Mouse (Mus musculus): ENCODE results near the gene Tmem91.

The Tmem91 gene

DNA sequence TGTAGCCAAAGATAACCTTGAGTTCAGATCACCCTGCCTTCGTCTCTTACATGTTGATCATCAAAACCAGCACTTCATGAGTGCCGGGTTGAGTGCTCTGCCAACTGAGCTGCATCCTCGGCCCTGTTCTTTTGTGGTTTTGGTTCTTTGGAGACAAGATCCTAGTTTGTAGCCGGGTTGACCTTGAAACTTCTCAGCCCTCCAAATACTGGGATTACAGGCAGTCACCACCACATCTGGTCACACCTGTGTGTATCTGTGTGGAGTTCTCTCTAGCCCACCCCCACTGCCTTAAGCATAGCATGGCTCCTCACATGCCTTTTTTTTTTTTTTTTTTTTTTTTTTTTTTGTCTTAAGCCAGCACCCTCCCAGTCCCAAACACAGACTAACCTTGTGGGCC is 4.9 kb downstream of the Tmem91 start:
- no peak for DNase-seq (ENCODE audit: low spot score in 2 of 2)

DNA sequence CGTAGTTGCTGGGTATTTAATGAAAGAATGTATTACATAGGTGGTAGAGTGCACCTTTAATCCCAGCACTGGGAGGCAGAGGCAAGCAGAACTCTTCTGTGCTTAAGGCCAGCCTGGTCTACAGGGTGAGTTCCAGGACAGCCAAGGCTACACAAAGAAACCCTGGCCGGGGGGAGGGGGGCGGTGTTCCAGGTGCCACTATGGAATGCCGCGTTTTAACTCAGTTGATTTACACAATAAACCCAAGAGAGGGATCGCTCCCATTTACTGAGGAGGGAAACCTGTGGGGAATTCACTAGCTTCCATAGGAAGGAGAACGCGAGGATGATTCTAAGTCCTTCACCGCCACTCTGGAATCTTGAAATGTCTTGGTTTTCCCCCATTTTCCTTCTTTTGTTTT is 5.3 kb downstream of the Tmem91 start:
- DNase-seq (ENCODE audit: low spot score in 2 of 2), result no peak

DNA sequence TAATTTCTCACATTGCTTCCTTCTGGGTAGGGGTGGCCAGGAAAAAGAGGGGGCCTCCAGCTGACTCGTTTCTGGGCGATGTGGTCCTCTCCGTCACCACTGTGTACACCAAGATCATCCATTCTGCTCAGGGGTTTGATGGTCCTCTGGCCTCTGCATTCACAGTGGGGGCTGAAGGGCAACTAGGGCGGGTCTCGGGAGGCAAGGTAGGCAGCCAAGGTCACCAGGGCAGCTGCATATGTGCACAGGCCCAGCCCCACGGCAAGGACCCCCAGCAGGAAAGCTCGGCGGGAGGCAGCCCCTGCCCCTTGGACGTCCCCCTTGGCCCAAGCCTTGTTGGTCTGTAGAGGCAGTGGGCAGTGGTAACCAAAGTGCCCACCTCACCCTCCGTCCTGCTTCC is 5.8 kb downstream of the Tmem91 start:
- DNase-seq (ENCODE audit: low spot score in 2 of 2), result no peak

DNA sequence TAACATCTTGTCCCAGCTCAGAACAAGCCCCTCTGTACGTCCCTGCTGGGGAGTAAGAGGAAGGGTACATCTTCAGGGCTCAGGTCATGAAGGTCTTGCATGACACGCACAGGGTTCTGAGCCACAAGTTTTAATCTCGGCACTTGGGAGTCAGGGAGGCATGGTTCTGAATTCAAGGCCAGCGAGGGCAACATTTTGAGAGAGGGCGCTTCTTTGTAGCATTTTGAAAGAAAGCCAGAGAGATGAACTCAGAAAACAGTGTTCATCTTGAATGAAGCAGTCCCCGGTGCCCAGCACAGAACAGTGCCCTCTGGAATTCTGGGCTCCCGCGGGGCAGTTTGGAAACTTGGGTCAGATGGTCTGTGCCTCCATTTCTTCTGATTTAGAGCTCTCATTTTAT is 8.6 kb downstream of the Tmem91 start:
- DNase-seq (ENCODE audit: low spot score in 2 of 2), result no peak

DNA sequence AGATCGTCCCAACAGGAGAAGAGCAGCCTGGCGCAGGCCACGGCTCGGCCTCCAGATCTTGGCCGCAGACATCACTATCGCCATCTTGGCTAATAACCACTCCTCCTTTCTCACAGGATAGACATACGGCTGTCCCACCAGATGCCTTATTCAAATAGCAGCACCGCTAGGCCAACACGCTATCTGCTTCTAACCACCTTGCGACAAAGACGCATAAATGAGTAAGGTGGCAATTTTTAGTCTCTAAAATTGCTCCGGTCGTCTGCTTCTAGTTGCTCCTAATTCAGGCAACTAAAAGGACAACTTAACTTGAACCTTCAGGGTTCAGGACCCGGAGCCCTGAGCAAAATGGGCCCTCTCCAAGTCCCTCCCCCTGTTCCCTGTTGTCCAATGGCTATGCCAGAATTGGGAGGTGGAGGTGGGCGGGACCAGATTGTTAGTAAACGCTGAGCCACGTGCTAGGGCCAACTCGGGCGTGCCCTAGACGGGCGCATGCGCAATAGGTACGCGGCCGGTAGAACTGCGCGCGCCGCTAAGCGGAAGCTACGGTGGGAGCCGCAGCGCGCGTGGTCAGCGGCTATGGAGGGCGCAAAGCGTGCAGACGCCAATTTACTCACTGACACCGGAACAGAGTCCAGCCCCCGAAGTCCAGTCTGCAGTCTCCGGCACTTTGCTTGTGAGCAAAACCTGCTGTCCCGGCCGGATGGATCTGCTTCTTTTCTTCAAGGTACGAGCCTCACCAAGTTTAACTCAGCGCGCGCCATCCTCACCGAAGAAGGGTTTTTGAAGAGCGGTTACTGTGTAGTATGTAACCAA is 16.1 kb downstream of the Tmem91 start, which contains the start of the genes Bckdha and Exosc5:
TSS of gene Bckdha (minus strand) at position 325 of the 816 bp plus-strand sequence.
TSS of gene Exosc5 (plus strand) at position 508 of the 816 bp plus-strand sequence.
- peak; percentile 99 to 100 for DNase-seq (ENCODE audit: low spot score in 2 of 2)

DNA sequence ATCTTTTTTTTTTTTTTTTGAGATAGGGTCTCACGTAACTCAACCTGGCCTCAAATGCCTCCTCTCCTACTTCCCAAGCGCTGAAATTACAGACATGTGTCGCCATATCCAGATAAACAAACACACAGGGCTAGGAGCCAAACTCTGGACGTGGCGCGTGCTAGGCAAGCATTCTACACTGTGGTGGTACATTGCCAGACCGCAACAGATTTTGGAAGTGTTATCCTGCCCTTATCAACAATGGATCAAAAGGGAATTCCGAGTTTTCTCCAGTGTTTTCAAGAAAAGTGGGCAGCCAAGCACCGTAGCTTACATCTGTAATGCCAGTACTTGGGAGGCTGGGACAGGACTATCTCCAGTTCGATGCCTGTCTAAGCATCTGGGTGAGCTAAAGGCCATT is 17.2 kb downstream of the Tmem91 start:
- no peak for DNase-seq (ENCODE audit: low spot score in 2 of 2)

DNA sequence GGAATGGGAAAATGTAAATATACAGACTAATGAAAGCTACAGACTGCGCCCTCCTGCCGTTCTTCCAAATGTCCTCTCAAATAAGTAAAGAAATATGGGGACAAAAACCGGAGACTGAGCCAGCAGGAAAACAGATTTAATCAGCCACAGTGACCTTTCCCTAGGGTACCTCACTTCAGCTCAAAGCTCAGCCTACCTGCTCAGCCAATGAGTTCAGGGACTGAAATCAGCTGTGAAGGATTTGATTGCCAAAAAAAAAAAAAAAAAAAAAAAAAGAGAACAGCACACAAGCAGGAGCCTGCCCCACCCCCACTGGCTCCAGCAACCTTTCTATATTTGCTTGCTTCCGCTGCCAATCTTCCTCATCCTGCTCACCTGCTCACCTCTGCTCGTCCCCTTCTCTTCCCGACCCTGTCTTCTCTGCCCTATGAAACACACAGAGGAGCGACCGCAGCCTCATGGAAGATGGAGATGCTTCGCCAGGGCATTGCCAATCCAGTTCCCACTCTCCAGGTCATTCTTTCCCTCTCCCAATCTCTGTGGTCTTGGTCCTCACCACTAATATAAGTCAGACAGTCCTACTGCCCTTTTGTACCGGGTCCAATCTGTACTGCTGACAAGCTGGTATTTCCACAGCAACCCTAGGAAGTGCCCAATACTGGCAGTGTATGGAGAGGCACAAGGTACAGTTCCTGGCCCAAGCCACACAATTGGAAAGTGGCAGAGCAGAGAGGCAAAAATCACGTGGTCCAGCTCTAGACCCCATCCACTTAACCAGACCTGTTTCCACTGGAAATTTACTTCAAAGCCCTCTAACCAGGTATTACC is 19.2 kb downstream of the Tmem91 start:
- DNase-seq (ENCODE audit: low spot score in 2 of 2), result no peak

DNA sequence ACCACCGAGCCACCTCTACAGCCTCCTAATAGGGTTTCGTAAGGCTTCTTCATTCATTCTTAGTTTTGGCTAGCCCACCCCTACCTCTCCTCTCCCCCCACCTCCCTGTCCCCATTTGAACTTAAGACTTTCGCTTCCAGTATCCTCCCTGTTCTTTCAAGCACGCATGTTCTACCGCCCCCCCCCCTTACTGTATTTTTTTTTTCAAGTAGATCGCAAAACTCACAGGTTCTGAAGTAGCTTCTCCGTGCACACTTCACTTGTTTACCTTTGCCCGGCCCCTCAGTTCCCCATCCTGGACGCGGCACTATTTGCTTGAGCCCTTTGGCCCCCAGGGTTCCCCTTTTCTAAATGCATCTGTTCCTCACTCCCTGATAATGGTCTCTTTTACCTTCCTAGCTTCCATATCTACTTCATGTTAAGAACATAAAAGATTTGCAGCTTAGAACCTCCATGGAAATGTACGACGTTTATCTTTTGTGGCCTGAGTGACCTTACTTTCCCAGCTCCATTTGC is 22.7 kb downstream of the Tmem91 start:
- DNase-seq (ENCODE audit: low spot score in 2 of 2), result no peak

DNA sequence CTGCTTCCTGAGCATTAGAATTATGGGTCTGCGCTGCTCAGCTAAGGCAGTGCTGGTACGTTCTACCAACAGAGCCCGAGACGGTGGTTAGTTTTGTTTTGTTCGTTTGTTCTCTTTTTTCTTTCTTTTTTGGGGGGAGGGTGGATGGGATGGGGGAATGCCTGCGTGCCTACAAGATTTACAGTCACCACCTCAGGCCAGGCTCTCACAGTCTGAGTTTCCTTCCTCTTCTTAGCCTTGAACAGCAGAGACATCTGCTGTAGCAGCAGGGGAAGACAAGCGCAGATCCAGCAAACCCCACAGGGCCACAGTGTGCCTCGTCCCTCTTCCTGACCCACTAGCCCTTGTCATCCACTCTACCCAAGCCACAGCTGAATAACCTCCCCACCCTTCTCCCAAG is 23.7 kb downstream of the Tmem91 start:
- no peak for DNase-seq (ENCODE audit: low spot score in 2 of 2)

DNA sequence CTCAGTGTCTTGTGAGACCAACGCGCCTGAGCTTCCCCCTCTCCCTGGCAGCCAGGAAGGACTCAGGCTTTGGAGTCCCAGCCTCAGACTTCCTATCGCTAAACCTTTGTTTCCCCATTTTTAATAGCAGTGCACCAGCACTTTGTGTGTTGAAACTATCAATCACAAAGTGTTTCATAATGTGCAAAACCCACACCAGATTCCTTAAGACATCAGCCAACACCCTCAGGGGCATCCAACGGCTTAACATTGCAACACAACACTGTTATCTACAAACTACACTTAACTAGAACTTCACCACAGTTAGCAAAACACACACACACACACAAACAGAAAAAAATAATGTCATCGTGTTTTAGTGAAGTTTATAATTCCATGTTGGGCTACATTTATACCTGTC is 25.1 kb downstream of the Tmem91 start:
- no peak for DNase-seq (ENCODE audit: low spot score in 2 of 2)

DNA sequence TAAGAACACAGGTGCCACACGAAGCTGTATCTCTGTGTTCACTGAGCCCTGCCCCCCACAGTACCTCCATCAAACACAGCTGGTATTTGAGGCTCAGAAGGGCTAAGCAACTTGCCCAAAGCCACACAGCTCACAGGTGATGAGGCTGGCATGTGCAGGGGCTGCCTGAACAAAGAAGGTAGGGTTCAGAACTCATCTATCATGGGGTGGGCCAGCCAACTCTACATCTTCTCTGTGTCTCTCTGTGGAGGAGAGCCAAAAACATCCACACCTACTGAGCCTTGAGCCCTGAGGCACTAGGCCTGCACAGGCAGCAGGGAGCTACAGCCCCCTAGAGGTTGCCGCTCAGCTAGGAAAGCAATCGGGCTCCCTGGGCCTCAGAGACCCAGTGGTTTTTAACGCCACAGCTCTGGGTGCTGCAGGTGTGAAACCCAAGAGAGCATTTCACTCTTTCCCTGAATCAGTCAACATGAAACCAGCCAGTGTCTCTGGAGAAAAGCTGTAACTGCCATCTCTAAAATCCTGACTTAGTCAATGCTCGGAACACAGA is 27.3 kb downstream of the Tmem91 start:
- no peak for DNase-seq (ENCODE audit: low spot score in 2 of 2)

DNA sequence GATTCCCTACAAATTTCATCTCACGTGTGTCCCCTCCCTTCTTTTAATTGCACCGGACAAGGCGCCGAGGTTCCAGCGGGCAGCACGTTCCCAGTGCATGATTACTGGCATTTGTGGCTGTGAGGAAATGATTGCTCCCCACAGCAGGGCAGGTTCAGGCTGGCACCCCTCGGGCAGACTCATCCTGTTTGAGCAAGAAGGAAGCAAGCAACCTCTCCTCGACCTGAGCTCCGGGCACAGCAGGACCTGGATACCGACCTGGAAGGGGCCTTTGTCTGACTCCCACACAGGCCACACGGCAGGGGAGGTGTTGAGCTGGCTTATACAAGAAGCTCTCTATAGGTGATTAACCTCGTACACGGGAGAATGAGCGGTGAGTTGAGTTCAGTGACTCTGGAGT is 29.9 kb downstream of the Tmem91 start:
- no peak for DNase-seq (ENCODE audit: low spot score in 2 of 2)

DNA sequence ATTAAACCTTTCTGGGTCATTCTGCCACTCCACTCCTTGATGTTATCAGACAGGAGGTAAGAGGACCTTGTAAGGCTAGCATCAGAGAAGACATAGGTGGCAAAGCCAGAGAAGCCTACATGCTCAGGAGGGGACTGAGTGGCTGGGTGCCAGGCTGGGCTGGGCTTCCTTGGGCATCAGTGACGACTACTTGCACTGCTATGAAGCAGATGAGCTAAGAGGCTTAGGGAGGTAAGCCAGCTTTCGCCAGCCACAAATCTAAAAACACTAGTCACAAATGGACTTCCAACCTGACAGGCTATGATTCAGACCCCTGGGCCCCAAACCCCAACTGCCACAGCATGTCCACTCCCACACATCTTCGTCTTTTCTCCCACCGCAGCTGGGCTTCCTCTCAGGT is 30.3 kb downstream of the Tmem91 start:
- no peak for DNase-seq (ENCODE audit: low spot score in 2 of 2)

DNA sequence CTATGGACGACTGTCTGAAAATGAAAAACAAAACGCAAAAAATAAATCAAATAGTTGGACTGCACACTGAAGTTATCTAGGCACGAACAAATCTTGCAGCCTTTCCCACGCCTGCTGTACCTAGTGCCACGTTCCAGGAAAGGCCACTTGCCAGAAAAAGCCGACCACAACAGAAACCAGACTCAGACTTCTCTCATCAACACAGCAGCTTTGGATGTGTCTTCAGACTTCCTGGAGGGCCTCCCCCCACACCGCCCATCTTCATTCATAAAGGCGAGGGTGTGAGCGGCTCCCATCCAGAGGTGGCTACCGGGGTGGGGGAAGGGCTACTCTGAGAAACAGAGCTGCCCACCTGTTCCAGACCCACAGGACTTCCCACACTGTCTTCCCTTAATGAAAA is 30.8 kb downstream of the Tmem91 start:
- no peak for DNase-seq (ENCODE audit: low spot score in 2 of 2)

DNA sequence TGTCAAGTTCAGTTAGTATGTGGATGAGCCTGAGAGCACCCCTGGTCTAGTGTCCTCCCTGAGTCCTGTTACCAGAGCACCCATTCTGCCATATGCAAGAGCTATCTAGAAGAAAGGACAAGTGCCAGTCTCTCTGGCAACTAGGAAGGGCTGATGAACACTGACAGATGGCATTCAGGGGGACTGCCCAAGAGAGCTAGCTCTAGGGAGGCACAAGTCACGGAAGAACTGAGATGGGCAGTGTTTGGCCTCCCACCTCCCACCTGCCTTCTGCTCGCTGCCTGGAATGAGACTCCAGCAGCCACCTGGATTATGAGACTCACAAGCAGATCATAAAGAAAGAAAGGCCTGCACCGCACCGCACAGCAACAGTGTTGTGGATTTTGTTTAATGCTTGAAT is 35.2 kb downstream of the Tmem91 start:
- DNase-seq (ENCODE audit: low spot score in 2 of 2), result peak in 1 of 2 experiments; percentile 65

DNA sequence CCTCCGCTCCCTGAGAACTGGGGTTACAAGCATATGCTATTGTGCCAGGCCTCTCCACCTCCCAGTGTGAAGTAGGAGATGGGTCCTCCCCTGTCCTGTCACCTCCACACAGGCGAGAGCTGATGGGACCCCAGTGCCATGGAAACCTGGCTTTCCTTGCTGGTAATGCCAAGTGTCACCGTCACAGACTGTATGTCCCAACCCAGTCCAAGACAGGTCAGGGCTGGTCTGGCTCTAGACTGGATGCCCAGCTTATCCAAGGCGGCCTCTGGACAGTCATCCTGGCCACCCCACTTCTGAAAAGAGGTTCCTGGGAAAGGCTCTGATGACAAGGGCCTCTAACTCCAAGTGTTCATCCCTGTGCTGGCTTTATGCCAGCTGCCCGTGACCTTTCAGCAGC is 37.9 kb downstream of the Tmem91 start:
- DNase-seq (ENCODE audit: low spot score in 2 of 2), result no peak

DNA sequence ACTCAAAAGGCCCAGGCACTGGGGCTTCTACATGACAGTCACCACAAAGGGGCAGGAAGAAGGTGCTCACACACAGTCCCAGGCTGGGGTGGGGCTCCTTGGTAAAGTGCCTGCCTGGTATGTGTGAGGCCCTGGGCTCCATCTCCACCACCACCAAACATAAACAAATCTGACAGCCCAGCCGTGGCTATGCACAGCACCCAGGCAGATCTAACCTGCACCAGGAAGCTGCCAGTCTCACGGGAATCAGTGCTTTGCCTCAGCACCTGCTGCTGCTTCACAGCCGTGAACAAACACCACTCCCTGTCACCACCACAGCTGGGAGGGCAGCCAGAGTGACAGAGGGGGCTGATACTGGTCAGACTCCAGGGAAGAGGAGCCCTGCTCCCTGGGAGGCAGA is 38.6 kb downstream of the Tmem91 start:
- no peak for DNase-seq (ENCODE audit: low spot score in 2 of 2)

DNA sequence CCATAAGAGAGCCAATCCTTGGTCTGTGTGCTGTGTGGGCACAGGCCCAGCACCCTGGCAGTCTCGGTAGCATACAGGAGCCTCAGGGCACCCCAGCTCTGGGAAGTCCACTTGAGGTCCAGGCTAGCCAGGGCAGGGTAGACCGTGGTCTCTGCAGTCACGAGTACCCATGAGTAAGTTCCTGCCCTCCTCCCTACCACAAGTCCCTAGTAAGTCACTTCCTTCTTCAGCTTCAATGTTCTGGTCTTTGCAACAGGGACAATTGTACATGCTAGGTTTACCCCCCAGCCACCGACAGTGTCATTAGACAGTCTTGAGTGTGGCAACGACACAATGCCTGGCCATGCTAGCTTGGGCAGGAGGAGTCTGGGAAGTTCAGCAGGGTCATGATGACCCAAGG is 42.3 kb downstream of the Tmem91 start:
- no peak for DNase-seq (ENCODE audit: low spot score in 2 of 2)

DNA sequence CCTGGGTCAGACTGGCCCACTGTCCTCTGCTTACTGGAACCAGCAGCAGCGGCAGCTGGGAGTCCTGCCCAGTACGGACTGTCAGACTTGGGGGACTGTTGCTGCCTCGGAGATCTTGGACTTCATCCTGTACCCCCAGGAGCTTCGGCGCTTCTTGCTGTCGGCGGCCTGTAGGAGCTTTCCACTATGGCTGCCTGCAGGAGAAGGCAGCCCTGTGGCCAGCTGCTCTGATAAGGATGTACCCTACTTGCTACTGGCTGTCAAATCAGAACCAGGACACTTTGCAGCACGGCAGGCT is 46.7 kb downstream of the Tmem91 start:
- DNase-seq (ENCODE audit: low spot score in 2 of 2), result no peak

DNA sequence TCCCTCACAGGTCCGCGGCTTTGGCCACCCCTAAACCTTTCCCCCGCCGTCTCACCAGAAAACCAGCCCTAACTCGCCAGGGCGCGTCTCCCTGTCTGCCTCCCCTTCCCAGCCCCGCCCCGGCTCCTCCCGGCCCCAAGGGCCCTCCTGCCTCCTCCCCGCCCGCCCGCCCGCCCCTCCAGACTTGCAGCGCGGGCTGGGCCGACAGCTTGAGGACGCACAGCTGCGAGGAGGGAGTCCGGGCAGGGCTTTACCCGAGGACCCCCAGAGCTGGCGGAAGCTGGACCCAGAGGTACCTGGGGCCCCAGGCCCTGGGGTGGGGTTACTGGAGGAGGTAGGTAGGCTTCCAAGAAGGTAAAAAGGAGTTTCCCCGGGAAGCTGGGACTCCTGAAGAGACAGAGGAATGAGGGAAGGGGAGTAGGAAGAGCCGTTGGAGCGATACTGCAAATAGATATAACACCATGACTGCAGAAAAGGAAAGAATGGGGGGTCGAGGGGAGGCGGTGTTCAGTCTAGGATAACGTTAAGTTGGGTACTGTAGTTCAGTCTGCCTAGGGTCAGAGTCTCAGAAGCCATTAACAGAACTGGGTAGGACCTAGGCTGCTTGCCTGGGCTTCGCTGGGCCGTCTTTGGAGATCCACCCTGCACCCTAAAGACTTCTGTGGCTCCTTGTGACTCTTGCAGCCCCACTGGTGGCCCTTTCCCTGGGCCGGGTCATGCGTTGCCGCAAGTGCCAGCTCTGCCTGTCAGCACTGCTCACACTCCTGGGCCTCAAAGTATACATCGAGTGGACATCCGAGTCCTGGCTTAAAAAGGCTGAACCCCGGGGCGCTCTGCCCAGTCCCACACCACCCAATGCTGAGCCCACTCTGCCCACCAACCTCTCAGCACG is 47.3 kb downstream of the Tmem91 start:
- no peak for DNase-seq (ENCODE audit: low spot score in 2 of 2)

DNA sequence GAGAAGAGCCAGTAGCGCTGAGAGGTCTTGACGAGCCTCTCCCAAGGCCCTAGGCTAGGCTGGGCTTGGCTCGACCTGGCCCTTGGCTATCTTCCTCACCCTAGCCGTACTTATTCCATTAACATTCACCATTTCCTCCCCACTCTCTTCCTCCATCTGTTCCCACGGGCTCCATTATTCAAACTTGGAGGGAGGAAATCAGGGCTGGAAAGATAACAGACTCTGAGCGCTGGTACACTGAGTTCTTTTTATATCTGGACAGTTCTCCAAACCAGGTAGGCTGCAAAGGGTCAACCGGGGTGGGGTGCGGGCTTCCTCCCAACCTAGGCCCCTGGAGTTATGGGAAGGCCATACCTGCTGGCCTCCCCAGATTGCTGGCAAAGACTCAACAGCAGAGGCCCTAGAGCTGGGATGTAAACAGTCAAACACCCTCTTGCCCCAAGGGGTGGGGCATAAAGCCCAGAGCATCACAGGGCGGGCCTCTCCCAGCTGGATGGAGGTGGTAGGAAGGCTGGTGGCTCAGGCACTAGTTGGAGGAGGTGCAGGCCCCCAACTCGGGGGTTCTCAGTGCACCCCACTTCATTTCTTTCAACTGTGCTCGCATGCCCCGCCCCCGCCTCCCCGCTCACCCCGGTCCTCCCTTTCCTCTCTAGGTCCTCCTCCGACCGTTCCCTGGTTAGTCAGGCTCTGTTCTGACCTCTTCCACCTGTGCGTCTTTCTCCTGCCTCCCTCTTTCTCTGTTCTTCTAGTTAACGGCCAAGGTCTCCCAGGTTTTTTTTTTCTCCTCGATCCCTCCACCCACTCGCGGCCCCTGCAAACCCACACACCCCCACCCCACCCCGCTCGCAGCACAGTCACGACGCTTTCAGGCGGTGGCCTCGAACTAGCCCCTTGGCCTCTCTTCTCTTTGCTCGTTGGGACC is 48.2 kb downstream of the Tmem91 start, which contains the start of gene B3gnt8:
TSS of gene B3gnt8 (plus strand) at position 146 of the 922 bp plus-strand sequence.
- DNase-seq (ENCODE audit: low spot score in 2 of 2), result no peak

Data from frontal cortex, postnatal 36 days (tissue).